Mouse (Mus musculus) adrenal gland, postnatal 4 days (tissue): ENCODE data around the gene Cx3cr1. TPM values are rescaled to one million over a fixed set of nuclear protein-coding genes. Genes with fewer than 3 reads are reported as not detected.

Source experiments
- DNase-seq, 2 experiments: peaks; one replicate each; pipeline ENCODE4 v3.0.0; 2021 to 2022; ENCODE audit warnings: low spot score in 2 of 2, mixed read lengths in 2 of 2
- total RNA-seq, 2 experiments: library from RNA; stranded (reverse); gene quantifications; 2 replicates each; pipeline ENCODE4 v1.2.3; 2021

Gene Cx3cr1
- total RNA-seq, 2 experiments from 2014 or later: 7.2 TPM

DNA sequence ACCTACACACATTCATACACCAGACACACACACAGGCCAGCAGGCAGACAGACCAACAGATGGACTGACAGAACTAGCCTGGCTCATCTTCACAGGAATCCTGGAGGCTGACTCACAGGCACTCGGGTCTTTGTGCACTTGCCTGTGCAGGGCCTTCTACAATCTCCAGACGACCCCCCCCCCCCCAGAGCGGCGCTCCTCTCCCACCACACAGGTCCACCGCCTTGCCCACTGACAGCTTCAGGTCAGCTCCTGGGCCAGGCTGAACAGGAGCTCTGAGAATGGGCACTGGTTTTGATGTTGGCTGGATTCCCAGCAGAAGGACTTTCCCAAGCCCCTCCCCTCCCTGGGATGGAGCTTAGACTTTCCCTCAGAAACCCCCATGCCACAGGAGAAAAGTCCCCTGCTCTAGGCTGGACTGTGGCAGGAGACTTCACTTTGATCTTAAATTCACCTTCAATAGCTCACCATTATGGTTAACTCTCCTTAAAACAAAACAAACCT, 92.1 kb downstream of the Cx3cr1 start:
- DNase-seq: no peak

DNA sequence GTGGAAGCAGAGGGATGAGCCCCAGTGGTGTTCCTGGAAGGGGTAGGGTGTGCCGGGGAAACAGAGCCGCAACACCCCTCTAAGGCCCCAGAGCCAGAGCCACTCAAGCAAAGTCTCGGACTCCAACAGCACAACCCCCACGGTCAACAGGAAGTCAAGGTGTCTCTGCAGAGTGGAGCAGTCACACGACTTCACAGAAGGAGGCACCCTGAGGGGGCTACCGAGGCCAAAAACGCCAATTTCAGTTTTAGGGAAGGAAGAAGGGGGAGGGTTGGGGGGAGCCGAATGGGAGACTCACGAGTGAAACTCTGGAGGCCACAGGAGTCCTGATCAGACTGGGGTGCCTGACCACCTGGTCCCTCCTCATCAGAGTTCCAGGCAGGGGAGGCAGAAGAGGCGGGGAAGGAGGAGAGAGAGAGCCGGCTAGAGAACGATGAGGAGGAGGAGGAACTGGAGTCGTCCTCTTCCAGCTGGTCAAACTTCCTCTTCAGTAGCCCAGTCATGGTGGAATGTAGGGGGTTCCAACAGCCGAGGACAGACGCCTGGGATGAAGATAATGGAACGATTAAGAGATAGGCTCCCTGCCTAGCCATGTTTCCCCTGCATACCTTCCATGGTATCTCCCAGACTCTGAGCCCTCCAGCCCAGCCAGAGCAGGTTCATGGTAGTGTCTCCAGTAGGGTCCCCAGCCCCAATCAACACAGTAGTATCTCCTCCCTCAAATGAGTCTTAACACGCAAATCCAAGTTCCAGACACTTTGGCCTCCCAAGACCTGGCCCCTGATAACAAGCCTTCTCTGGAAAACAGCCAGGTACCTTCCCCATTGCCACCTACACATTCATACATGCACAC, 92.7 kb downstream of the Cx3cr1 start:
- no peak for DNase-seq

- DNase-seq: no peak
Measured at GRCm38 (mm10) chr9:119975286-119975685, 94.4 kb downstream of the Cx3cr1 start.

DNA sequence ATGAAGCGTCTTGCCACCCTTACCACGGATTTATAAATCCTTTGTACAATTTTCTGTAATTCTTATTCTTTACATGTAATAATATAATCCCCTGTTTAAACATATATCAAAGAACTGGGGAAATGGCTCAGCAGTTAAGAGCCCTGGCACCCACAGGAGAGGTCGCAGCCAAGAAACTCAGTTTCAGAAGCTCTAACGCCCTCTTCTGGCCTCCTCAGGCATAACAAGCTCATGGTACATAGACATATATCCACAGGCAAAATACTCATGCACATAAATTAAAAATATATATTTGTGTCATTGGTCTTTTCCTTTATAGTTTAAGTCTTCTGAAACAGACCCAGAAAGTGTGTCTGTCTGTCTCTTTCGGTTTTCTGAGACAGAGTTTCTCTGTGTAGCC, 95.1 kb downstream of the Cx3cr1 start:
- no peak for DNase-seq

- DNase-seq: no peak
Measured at GRCm38 (mm10) chr9:119973869-119974520, 95.7 kb downstream of the Cx3cr1 start.

DNA sequence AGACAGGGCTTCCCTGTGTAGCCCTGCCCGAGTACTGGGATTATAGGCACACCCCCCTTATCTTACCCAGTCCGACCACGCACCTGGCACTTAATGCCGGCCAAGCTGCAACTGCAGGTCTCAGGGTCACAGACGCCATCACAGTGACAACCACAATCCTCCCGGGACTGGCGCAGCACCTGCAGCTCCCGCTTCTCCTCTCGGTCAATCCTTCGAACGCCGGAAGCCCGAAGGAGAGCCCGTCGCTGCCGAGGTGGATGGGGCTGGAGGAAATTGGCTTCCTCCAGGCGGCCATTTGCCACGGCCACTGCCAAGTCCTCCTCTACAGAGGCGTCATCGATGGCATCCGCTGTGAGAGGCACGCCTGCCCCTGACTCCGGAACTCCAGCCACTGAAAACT, 96.4 kb downstream of the Cx3cr1 start:
- DNase-seq: no peak

DNA sequence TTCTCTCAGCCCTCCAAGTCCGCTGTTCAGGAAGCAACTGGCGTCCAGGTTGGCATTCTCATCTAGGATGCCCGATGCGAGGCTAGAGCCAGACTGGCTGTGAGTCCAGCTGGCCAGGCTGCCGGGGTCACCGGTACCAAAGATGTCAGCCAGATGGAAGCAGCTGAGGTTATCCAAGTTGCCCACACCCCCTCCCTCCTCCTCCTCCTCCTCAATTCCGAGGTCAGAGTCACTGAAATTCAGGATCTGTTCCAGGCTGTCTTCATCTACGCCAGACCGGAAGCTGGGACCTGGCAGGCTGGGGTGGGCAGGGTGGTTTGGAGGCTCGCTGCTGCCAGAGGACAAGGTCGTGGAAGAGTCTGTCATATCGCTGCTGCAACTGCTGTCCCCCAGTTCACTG, 97.1 kb downstream of the Cx3cr1 start:
- DNase-seq: no peak

- DNase-seq: no peak
Measured at GRCm38 (mm10) chr9:119972166-119972565, 97.5 kb downstream of the Cx3cr1 start.

- DNase-seq: no peak
Measured at GRCm38 (mm10) chr9:119970763-119971656, 98.7 kb downstream of the Cx3cr1 start.

DNA sequence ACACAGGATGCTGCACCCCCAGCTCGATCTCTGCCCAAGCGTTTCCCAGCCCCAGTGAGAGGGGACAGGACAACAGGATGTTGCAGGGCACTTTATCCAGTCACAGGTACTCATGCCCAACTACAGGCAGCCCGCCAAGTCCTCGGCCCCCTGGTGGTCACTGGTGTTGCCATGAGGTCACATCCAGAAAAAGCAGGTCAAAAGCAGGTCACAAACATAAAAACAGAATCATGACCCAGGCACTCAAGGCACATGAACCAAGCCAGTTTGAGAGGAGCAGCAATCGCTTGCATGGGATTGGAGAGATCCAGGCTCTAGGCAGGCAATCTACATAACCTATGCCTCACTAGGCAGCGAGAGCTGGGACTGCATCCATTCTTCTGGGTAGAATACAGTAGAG, 99.5 kb downstream of the Cx3cr1 start:
- DNase-seq: peak in 1 of 2 experiments; percentile 53

DNA sequence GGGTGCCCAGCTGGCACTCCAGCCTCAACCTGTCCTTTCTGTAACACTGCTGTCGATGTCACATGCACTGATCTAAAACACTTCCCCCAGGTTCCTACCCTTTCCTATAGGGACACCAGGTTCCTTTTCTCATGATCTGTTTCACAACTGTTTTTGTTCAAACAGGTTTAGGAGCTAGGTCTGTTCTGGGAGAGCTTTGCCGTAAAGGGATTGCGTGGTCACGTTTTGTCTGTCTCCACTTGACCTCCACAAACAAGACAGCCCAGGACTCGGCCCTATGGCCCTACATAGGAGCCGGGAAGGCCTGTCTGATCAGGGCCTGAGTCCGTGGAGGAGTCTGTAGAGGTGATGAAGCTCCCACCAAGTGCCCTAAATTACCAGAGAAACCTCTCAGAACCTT, 99.9 kb downstream of the Cx3cr1 start:
- DNase-seq: no peak

DNA sequence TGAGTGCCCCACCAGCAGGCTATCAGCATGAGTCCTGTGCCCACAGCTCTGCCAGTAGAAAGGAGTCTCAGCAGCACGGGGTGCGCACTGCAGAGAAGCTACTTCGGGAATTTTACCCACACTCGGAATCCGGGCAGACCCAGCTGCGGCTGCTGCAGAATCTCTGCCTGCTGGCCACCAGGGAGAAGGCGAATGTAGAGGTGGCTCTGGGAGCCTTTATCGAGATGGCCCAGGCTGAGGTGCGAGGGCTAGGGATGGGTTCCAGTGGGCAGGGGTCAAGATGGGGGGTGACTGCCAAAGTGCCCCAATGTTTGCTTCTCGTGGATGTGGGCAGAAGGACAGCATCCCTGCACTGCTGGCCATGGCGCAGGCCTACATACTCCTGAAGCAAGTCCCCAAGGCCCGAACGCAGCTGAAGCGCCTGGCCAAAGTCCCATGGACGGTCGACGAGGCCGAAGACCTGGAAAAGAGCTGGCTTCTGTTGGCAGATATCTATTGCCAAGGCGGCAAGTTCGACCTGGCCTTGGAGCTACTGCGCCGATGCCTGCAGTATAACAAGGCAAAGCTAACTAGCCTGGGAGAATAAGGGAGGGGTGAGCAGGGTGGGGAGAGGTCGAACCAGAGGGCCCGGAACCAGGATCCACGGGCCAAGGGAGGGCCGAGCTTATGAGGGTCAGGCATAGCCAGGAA, 103.3 kb downstream of the Cx3cr1 start:
- DNase-seq: no peak

DNA sequence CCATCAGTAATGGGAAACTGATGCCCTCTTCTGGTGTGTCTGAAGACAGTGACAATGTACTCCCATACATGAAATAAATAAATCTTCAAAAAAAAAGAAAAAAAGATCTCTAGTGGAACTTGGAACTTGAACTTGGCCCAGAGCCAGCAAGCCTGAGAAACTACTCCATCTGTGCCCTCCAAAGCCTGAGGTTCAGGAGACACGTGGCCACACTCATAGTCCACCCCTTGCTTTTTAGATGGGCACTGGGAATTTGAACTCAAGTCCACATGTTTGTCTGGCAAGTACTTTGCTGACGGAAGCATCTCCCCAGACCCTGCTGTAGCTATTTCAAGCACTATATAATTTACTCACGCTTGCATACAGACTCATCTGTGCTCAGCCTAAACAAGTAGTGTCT, 104.5 kb downstream of the Cx3cr1 start:
- no peak for DNase-seq

- no peak for DNase-seq
Measured at GRCm38 (mm10) chr9:119964206-119964605, 105.5 kb downstream of the Cx3cr1 start.

DNA sequence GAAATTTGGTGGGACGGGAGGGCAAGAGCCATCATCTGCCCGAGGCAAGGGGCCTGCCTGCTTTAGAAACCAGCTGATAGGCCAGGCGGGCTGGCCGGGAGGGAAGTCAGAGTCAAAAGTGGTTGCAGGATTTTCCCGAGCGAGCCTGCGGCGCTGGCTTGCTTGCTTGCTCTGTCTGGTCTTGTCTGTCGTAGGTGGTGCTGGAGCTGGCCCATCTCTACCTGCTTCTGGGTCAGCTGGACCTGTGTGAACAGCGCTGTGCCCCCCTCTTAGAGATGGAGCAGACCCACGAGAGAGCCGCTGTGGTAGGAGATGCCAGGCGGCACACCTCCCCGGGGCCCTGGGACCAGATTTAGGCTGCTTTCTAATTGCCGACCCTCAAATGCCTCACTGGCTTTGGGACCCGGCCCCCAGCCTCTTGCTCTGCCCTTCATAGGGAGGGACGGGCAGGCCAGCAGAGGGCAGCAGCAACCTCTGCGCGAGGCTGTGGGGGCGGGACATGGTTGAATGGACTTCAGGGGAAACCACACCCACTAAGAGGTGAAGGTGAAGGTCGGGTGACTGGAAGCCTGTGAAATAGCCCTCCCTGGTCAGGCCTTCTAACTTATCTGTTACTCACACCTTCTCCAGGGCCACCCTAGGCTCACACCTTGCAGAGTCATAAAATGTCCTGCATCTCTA, 106.6 kb downstream of the Cx3cr1 start:
- DNase-seq: peak in 1 of 2 experiments; percentile 58

GRCm38 (mm10) chr9:119962216-119962615, 107.5 kb downstream of the Cx3cr1 start:
- DNase-seq: no peak

GRCm38 (mm10) chr9:119958835-119959234, 110.8 kb downstream of the Cx3cr1 start:
- no peak for DNase-seq

DNA sequence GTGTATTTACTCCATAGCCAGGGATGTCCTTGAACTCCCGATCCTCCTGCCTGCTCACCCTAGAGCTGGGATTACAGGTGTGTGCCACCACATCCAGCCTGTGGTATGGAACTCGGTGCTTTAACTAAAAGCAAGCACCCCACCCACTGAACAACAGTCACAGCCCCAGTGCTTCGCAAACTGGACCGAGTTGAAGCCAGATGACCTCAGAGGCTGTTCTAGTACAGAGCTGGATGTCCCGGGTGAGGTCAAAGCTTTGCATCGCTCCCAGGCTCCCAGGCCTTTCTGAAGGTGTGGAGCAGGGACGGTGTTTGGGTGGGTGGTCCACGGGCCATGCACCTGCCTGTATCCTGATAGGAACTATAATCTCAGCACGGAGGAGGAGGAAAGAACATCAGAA, 118.3 kb downstream of the Cx3cr1 start:
- DNase-seq: no peak

GRCm38 (mm10) chr9:119950434-119950833, 119.2 kb downstream of the Cx3cr1 start:
- DNase-seq: no peak

GRCm38 (mm10) chr9:119948804-119949203, 120.9 kb downstream of the Cx3cr1 start:
- DNase-seq: no peak
